Mouse (Mus musculus) layer of hippocampus, adult 11-12 months (tissue): ENCODE results near the gene Ifitm10.
A peak's percentile ranks its signal among the peaks of the same experiment; 100 is the strongest.
"Not testable (repeated sequence)": the region's sequence is repeated elsewhere in the genome, so short reads cannot be mapped to it uniquely, and the experiment has no call there.

Source experiments
- DNase-seq: peaks from one replicate; pipeline ENCODE4 v3.0.0; 2022; ENCODE audit warnings: low spot score

The Ifitm10 gene

DNA sequence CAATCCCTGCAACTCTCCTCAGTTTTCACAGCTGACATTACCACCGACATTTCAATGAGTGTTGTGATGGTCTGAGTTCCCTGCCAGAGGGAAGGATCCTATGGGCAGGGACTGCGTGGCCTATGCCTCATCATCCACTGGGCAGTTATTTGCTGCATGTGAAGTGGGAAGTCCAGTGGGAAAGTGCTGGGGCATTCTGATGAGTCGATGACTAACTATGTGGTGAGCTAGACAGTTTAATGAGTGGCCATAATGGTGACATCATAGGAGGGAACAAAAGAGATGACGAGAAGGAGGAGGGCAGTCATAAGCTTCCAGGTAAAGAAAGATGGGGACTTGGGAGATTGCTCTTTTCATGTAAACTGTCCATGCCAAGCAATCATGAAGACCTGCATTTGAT lies 10.4 kb downstream of the Ifitm10 start:
- DNase-seq = no peak

DNA sequence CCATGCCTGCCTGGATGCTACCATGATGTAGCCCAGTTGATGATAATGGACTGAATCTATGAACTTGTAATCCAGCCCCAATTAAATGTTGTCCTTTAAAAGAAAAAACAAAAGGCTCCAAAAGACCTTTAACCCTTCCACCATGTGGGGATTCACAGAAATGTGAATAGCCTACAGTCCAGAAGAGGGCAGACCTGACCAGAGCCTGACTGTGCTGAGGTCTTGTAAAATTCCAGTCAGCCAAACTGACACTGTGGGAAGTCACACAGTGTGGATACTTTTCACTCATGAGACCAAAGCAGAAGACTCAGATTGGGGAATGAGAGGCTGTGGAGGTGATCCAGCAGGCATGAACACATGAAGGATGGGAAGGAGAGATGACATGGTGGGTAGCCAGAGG lies 12.8 kb downstream of the Ifitm10 start:
- no peak for DNase-seq

DNA sequence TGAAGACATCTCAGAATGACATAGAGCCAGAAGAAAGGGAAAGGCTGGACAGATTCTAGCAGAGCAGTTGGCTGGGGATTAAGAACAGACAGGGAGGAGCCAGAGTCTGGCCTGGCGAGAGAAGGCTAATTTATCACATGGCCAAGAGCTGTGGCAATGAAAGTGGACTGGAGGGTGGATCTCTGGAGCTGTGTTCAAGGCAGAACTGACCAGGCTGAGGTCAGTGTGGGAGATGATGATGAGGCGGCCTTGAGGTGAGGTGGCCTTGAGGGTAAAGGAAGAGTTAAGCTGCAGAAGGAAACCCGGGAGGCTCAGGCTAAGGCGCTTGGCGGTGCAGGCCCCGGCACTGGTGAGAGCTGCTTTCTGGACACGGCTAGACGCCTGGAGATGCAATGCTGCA lies 14.4 kb downstream of the Ifitm10 start:
- DNase-seq = no peak

DNA sequence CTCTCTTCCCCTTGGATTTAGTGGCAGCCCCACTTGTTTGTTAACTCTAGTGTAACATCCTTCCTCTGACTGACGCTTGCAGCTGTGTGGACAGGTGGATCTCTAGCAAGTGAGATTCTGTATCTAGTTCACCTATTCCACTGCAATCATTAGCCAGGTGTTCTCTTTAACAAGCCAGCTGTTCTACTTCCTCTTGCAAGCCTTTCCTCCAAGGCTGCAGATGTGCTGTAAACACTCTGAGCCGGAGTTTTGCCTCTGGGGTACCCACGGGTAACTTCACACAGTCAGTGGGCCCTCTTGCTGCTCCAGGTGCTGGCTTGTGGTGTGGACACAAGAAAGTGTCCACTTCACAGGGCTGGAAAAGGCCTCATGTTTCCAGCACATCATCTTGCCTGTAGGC lies 16.0 kb downstream of the Ifitm10 start:
- DNase-seq = no peak

DNA sequence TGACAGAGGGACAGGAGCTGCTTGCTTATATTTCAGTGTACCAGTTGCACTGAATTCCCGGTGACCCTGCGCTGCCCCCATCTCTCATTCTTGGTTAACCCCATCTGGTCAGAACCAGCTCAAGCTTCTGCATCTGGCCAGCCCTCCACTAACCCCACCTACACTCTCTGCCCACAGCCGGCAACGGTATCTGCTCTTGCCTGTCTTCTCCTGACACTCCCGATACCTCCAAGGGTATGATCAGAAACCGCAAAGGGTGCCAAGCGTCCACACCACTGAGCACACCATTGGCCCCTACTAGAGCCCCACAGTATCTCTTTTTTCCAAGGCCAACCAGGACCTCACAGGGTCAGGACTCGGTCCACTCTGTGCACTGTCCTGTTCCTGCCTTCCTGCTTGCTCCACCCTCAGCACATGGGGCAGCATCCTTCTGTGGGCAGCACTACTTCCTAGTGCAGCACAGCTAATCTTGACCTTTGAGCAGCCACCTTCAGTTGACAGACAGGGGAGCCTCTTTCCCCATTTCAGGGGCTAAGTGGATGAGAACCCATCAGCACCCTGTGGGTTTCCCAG lies 18.8 kb downstream of the Ifitm10 start:
- no peak for DNase-seq

DNA sequence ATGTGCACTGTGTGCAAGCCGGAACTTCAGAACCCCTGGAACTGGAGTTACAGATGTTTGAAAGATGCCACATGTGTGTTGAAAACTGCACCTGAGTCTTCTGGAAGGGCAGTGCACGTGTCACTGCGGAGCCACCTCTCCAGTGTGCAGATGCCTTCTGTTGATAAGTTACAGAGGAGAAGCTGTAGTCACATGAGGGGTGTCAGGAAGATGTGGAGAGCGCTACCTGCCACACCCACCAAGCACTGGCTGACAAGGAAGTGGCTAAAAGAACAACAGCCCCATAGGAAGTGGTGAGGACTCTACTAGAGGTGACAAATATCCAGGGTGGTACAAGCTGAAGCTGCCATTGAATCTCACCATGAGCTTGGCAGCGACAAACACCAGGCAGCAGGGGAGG lies 19.7 kb downstream of the Ifitm10 start:
- no peak for DNase-seq

DNA sequence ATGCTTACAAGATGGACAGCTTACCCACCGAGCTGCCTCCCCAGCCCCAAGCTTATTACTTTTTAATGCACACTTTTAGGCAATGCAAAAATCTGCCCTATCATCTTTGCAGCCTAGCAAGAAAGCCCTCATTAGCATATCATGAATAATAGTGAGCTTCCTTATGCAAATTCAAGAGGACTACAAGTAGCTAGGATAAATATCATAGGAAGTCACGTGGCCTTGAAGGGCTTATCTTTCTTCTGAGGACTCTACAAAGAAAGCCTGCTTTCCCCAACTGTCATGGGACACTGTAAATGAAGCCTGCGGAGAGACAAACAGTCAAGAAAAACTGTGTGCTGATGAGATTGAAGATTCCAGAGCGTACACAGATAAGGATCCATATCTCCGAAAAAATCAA lies 22.0 kb downstream of the Ifitm10 start:
- no peak for DNase-seq

DNA sequence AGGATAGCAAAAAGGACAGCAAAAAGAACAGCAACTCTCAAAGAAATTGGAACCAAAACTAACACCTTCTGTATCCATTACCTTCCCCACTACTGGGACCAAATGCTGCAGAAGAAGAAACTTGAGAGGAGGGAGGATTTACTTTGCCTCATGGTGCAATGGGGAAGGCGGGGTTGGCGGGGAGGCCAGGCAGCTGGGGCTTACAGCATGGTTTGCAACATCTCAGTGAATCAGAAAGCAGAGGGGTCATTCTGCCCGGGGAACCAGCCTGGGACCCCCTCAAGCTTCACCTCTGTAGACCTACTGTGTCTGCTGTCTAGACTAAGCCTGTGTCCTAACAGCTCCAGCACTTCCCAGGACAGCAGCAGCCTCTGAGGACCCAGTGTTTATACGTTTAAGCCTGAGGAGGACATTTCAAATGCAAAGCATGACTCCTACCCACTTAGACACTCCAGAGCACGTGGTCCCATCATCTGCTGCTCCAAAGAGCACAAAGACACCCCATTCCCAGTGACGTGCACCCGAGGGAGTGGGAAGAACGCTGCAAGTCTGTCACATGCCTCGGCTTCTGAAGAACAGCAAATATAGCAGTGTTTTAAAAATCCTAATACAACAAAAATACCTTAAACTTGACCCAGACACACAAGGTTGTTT lies 24.1 kb downstream of the Ifitm10 start:
- DNase-seq = peak; percentile 58

DNA sequence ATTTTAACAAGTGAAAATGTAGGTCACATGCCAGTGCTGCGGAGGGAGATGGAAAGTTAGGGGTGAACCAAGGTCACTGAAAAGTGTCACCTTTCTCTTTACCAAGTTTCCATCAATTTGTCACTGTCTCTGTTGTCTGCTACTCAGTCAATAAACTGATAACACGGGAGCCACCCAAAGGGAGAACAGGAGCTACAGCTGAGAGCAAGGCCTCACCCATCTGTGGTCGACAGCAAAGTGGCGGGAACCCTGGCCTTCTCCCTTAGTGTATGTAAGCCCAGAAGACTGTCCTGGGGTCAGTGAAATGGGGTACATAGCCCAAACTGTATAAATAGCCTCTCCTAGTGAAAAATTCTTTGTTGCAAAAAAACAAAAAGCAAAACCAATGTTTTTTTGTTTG lies 26.0 kb downstream of the Ifitm10 start:
- DNase-seq = no peak

DNA sequence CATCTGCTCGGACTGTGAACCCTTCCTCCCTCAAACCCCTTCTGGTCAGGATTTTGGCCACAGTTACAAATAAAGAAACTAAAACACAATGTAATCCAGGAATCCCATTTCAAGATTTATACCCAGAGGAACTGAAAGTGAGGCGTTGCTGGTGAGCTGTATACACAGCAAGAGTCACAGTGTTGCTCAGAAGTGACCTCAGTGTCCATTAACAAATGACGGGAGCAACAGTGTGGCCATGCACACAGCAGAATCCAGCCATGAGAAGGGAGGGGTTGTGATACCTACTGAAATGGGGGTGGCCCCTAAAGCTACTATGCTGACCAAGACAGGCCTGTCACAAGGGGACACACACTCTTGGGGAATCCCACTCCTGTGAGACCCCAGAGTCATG lies 31.3 kb downstream of the Ifitm10 start:
- no peak for DNase-seq

DNA sequence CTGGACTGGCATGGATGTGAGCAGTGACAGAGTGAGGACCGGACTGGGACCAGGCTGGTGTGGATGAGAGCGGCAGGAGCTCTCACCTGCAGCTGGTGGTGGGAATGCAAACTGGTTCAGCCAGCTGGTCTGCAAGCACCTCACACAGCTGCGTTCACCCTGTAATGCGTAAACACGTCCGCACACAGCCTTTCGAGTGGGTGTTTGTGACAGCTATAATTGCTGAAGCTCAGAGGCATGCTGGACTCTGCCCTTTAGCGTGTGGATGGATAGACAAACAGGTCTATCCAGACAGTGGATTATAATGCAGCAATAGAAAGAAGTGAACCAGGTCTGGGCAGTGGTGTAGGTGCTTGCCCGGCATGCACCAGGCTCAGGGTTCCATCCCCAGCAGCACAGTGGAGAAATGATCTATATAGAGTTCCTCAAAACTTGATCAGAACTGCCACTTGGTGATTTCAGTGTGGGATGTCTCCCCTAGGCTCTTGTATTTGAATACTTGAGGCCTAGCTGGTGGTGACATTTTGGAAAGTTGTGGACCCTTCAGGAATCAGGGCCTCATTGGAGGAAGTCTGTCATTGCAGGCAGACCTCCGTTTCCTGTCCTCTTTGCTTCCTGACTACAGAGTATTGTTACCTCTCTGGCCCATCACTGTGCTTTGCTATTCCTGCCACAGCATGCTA lies 31.8 kb downstream of the Ifitm10 start:
- no peak for DNase-seq

DNA sequence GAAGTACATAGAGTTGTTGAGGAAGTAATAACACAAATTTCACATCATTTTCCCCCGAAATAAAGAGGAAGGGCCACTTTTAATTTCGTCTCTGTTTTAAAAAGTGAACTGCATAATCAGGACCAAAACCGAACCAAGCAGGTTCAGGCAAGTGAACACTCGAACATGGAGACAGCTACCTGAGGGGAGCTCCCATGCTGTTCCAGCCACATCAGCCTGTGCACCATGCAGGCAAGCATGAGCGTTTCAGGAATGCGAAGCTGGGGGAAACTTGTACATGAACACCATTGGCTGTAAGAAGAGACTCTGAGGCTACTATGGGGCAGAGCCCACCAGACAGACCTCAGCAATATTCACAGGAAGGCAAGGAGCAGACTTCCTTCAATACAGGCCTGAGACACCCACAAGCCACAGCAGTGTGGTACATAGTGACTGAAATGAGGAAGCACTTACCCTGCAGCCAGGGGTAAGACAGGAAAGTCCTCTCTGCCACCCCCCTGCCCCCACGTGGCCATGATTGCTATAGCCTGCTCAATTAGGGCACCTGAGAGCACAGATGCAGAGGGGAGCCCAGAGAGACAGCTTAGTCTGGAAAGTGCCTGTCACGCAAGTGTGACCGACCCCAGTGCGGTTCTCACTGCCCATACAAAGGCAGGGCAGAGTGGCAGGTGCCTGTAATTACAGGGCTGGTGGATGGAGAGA lies 33.1 kb downstream of the Ifitm10 start:
- peak; percentile 39 for DNase-seq

DNA sequence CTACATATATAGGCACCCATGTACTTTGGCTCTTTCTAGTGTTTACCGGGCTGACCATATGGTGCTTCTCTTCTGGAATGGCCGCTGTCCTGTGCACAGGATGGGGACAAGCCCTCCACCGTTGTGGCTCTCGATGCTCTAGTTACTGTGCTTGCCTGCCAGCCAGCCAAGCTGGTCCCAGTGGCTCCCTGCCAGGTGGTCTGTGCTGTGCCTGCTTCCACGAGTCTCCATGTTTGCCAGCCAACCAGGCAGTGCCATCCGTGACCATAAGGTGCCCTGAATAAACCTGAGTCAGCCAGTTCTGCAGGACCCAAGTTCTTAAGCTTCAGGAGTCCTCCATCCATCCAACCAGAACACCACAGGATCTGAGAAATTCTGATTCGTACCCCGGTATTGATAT lies 38.4 kb downstream of the Ifitm10 start:
- DNase-seq = no peak

DNA sequence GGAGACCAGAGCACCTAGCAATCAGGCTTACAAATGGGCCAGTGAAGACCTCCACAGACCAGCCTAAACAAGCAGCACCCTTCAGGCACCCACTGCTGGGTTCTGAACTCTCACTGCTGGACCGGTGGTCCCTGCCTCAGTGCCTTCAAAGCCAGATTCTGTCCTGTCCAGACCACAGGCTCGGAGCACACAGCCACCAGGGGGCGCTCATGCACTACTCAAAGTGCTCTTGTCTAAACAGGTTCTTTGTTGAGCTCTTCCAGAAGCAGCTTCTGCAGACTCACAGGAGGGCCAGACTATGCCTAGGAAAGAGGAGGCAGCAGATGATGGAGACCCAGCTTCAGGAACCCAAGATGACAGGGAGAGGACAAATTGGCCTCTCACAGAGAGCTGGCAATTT lies 39.3 kb downstream of the Ifitm10 start:
- DNase-seq = peak; percentile 96

DNA sequence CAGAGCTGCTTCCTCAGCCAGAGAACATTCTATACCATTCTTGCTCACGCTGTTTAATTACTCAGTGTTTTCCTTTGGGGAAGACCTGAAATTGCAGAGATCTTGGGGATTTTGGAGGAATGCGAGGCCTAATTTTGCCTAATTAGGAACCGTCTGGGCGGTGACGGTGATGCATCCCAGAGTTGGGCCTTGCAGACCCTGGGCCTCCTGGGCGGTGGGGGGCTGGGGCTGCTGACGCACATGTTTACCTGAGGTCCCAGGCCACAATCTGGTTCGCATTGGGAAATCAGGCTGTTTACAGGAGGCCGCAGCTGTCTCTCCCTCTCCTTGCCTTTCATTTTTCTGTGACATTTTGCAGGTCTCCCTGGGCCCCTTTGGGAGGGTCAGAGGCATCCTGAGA lies 40.8 kb downstream of the Ifitm10 start:
- DNase-seq = not testable (repeated sequence)

DNA sequence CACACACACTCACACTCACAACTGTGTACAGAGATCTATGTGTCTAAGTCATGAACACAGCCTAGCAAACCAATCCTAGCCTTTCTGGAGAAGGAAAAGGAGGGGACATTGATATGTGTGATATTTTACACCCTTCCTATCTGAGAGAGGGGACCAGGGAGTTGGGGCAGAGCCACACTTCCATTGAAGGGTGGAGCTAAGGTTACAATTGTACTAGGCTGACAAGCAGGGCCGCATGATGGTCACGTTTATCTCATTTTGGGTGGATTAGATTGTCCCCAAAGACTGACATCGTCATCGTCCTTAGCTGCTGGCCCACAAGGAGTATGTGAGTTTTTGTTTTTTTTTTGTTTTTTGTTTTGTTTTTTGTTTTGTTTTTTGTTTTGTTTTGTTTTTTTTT lies 42.3 kb downstream of the Ifitm10 start:
- no peak for DNase-seq

DNA sequence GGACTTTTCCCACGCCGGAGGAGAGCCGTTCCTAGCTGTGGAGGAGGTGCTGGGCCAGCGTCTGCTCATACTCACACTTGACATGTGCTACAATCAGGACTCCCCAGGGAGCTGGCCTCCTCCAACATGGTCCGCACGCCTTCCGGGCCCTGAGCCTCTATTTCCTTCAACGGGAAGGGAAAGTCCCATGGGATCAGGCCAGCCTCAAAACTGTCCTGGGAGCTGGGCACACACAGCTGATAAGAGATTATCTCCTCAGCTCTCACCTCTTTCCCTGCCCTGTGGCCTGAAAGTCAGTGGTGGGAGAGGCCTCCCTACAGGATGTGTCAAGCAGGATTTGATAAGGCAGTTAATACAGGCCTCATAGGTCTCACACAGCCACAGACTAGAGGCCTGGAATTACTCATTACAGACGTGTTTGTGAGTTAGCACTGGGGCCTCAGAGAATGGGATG lies 43.3 kb downstream of the Ifitm10 start:
- DNase-seq = no peak

DNA sequence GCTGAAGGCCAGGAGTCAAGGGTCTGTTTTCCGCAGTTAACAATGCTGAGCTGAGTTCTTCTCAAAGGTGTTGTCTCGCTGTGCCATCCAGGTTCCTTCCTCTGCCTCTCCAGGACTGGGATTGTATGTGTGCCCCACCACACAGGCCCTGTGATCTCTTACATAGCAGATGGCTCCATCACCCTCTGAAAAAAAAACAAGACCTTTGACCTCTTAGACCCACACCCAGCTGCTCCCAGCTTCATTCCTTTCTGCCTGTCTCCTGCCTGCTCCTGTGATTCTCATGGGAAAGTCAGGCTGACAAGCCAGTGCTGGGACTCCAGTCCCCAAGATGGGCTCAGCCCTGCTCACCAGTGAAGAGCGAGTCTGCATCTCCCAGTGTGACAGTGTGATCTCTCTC lies 45.0 kb downstream of the Ifitm10 start:
- DNase-seq = no peak

DNA sequence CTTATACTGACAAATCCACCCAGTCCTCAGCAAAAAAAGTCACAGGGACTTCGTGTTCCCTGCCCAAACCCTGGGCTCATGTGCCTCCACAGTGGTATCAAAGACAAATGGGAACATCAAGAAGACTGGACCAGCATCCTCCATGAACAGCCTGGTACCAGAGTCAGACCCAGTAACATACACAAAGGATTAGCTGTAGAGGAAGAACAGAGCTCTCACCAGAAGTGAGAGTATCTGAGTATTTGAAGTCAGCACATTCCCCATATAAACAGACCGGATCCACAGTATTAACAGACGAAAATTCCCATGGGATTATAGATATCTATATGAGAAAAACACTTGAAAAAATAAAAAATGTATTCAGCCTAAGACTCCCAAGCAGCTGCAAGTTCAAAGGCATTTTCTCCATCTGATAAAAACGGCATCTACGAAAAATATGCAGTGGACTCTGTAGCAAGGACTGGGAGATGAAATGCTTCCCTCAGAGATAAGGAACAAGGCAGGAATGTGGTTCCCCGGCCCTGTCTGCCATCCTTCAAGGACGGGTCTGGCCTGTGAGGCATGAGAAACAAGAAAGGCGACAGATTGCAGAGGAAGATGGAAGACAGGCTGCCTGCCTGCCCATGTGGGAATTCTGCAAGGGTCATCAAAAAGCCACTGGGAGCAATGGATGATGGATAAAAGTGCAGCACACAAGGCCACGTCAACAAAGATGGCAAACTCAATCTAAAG lies 46.7 kb downstream of the Ifitm10 start:
- no peak for DNase-seq

DNA sequence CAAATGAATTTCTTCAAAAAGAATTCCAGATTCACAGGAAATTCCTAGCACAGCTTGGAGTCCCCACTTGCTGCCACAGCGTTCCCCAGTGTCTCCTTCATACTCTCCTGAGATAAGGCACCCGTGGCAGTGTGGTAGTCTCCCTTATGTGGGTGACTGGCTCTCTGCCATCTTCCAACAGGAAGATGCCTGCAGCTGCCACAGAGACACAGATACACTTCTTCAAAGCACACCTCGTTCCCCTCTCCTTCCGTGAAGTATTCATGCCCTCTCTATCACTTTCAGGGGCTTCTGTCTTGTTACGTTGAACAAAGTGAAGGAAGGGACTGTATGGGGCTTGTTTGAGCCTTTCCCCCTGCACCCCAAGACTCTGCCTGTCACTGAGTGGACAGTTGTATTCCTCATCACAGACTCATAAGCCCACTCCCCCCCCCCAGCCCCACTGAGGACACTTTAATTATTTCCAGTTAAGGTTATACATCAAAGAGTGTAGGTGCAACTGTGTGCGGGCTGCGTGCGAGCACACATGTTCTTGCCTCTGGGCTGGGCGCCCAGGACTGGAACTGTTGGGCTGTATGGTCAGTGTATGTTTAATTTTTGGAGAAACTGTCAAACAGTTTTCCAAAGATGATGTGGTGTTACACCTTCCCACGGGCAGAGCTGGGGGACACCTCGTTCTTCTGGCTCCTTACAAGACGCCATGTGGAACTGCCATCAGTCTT lies 50.0 kb downstream of the Ifitm10 start:
- no peak for DNase-seq

DNA sequence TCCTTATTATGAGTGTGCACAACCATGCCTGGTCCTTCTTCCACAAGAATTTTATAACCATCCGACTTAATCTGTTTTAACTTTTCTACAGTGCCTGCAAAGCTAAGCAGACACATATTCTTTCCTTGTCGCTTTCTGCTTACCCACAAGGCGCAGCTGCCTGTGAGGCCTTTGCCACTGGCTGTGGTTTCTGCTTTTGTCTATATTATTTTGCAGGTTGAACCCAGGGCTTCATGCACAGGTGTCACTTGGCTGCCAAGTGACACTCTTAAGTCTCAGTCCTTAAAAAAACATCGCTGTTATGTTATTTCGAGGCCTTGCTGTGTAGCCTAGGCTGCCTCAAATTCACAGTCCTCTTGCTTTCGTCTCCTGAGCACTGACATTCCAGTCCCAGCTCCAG lies 50.9 kb downstream of the Ifitm10 start:
- no peak for DNase-seq
